Mouse (Mus musculus) thymus, adult 2 months (tissue): Measurements from ENCODE around the gene Alcam.

ENCODE experiments used
- CTCF ChIP-seq: fragments of 200-500 bp; IDR thresholded peaks from 2 replicates; pipeline ENCODE4 v1.5.1; 2012; ENCODE audit warnings: mild to moderate bottlenecking, control low read depth, low read length, moderate library complexity, borderline replicate concordance; ENCODE audit not compliant: control insufficient read depth, poor library complexity, insufficient read depth; ENCODE audit errors: extremely low read depth
- POLR2A ChIP-seq: fragments of 200-500 bp; IDR thresholded peaks from 2 replicates; pipeline ENCODE4 v1.6.1; 2012; ENCODE audit warnings: mild to moderate bottlenecking, low read length, control low read depth, moderate library complexity; ENCODE audit not compliant: control insufficient read depth, poor library complexity, insufficient read depth; ENCODE audit errors: extremely low read depth

- no peak for TF ChIP-seq CTCF
- TF ChIP-seq POLR2A: no peak
These were observed 19.2 kb upstream of the Alcam start for GRCm38 (mm10) chr16:52473089-52473488.
